Mouse (Mus musculus) MEL (cell line): ENCODE measurements at regions not wholly inside any gene's neighbourhood (a gene's known extent, or its start where the extent isn't known, plus 50 kb on each side); places are given as distances from the start of the nearest gene placed in this dataset.

ENCODE experiments used
- BHLHE40 ChIP-seq: IDR thresholded peaks from 2 replicates; pipeline ENCODE4 v1.6.1; 2012; ENCODE audit warnings: low read depth, mild to moderate bottlenecking, inconsistent platforms, low read length, improper control_type of control experiment, borderline replicate concordance
- POLR2A ChIP-seq, 2 experiments: IDR thresholded peaks; 2 replicates each; pipeline ENCODE4 v1.6.1; 2011 to 2012; ENCODE audit warnings: low read length in 2 of 2, mild to moderate bottlenecking in 2 of 2, control low read depth in 1 of 2, improper control_type of control experiment in 1 of 2, low read depth in 1 of 2, moderate library complexity in 1 of 2; ENCODE audit not compliant: control insufficient read depth in 1 of 2, insufficient read depth in 1 of 2, poor library complexity in 1 of 2
- TAL1 ChIP-seq: IDR thresholded peaks from 2 replicates; pipeline ENCODE4 v1.6.1; 2012; ENCODE audit warnings: mild to moderate bottlenecking, inconsistent platforms, low read length, moderate library complexity, mixed read lengths
- TBP ChIP-seq: IDR thresholded peaks from 2 replicates; pipeline ENCODE4 v1.8.0; 2011; ENCODE audit warnings: low read depth, low read length, improper control_type of control experiment
- ZMIZ1 ChIP-seq: IDR thresholded peaks from 2 replicates; pipeline ENCODE4 v1.6.1; 2012; ENCODE audit warnings: low read depth, mild to moderate bottlenecking, inconsistent platforms, low read length, improper control_type of control experiment, moderate library complexity

- TF ChIP-seq POLR2A (IDR thresholded peaks at IDR 0.05; ENCODE audit: control insufficient read depth in 1 of 2, insufficient read depth in 1 of 2, low read depth in 1 of 2, low read length in 2 of 2, poor library complexity in 1 of 2) (no peak), ZMIZ1 (no peak), TBP (no peak), TAL1 (no peak), BHLHE40 (no peak)
Measured at GRCm38 (mm10) chr2:148575433-148575832, 97.0 kb upstream of the Nxt1 start.
